Mouse (Mus musculus): ENCODE measurements at regions not wholly inside any gene's neighbourhood (a gene's known extent, or its start where the extent isn't known, plus 50 kb on each side); places are given as distances from the start of the nearest gene placed in this dataset.

- no peak for TF ChIP-seq CTCF (IDR thresholded peaks at IDR 0.05; ENCODE audit: extremely low read depth, insufficient read depth, insufficient read length, insufficient replicate concordance)
- no peak for TF ChIP-seq POLR2A (IDR thresholded peaks at IDR 0.05; ENCODE audit: low read depth, low read length)
These were observed 565.3 kb upstream of the Lmcd1 start for GRCm38 (mm10) chr6:111708277-111708676.

All from spleen, adult 2 months (tissue).